Mouse (Mus musculus): ENCODE results near the gene Ctnnal1. TPM values are rescaled to one million over a fixed set of nuclear protein-coding genes. Genes with fewer than 3 reads are reported as not detected.

Gene Ctnnal1
- 26.1 and 28.8 TPM in 2 replicates for polyA plus RNA-seq (2014; fragmentation: Nextera tagmentation; extraction: Ambion mirVana)

- ATAC-seq (ENCODE audit: low FRiP score) (peak; percentile 97), DNase-seq (ENCODE audit: low spot score, missing footprints) (peak; percentile 96)
- Histone ChIP-seq H3K4me2 (peak within 1 kb of the TSS; percentile 88), H3K9ac (ENCODE audit: low read length) (peak within 1 kb of the TSS; percentile 92), H3K4me3 (ENCODE audit: low read depth, low read length) (peak within 1 kb of the TSS; percentile 81), H3K9me3 (ENCODE audit: control insufficient read depth, low read length) (no peaks in the 10 kb centered on the region), H3K27ac (ENCODE audit: low read depth, low read length) (peak within 1 kb of the TSS; percentile 32; the same call in 1 of the 2 replicates), H3K27me3 (ENCODE audit: control insufficient read depth, insufficient read depth, low read length) (no peaks in the 10 kb centered on the region), H3K36me3 (ENCODE audit: control insufficient read depth, insufficient read depth, low read length) (no peaks in the 10 kb centered on the region), H3K4me1 (ENCODE audit: control insufficient read depth, insufficient read depth, low read length) (peaks cover 11% of the 10 kb centered on the region)
- under 1% methylated on average over 45 of the region's 45 CpGs for WGBS
These were observed at the start of gene Ctnnal1 for GRCm38 (mm10) chr4:56865003-56865511. Gene Ctnnal1, minus strand, starts transcription at chr4:56865188.

DNA sequence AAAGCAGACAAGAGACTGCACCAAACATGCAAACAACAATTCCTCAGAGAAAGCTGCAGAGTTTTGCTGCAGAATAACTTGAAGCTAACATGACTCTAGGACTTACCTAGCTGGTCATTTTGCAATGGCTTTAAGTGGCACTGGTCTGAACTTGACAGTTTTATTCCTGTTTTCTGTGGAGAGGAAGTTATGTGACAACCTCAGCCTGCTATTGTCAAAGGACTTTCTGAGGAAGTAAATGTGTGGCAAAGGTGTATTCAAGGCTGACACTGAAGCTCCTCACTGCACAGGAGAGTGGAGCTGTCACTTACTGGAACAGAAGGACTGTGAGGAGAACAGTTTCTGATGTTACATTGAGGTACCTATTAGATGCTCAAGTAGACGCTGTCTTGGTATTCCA lies 49.8 kb upstream of the Ctnnal1 start:
- DNase-seq (ENCODE audit: low spot score, missing footprints) (no peak), ATAC-seq (ENCODE audit: low FRiP score) (no peak)
- Histone ChIP-seq H3K27ac (ENCODE audit: low read depth, low read length) (no peak overlapping the region), H3K4me2 (no peak overlapping the region), H3K27me3 (ENCODE audit: control insufficient read depth, insufficient read depth, low read length) (no peaks in the 10 kb centered on the region), H3K4me1 (ENCODE audit: control insufficient read depth, insufficient read depth, low read length) (no peaks in the 10 kb centered on the region), H3K9ac (ENCODE audit: low read length) (no peak overlapping the region), H3K9me3 (ENCODE audit: control insufficient read depth, low read length) (no peaks in the 10 kb centered on the region), H3K4me3 (ENCODE audit: low read depth, low read length) (no peak overlapping the region), H3K36me3 (ENCODE audit: control insufficient read depth, insufficient read depth, low read length) (no peaks in the 10 kb centered on the region; the same call in 1 of the 2 replicates)
- 79% methylated on average over 1 of the region's 1 CpGs for WGBS

- 95% methylated on average over 6 of the region's 6 CpGs for WGBS
- no peaks in the 10 kb centered on the region; the same call in 1 of the 2 replicates for H3K36me3 ChIP-seq (ENCODE audit: control insufficient read depth, insufficient read depth, low read length)
- no peak overlapping the region for H3K4me3 ChIP-seq (ENCODE audit: low read depth, low read length)
- H3K4me1 ChIP-seq (ENCODE audit: control insufficient read depth, insufficient read depth, low read length), result no peaks in the 10 kb centered on the region
- no peak overlapping the region for H3K27ac ChIP-seq (ENCODE audit: low read depth, low read length)
- no peak overlapping the region for H3K4me2 ChIP-seq
- no peaks in the 10 kb centered on the region for H3K27me3 ChIP-seq (ENCODE audit: control insufficient read depth, insufficient read depth, low read length)
- ATAC-seq (ENCODE audit: low FRiP score) (no peak), DNase-seq (ENCODE audit: low spot score, missing footprints) (no peak)
- no peaks in the 10 kb centered on the region for H3K9me3 ChIP-seq (ENCODE audit: control insufficient read depth, low read length)
- no peak overlapping the region for H3K9ac ChIP-seq (ENCODE audit: low read length)
These were observed 49.4 kb upstream of the Ctnnal1 start for GRCm38 (mm10) chr4:56914338-56914737.

DNA sequence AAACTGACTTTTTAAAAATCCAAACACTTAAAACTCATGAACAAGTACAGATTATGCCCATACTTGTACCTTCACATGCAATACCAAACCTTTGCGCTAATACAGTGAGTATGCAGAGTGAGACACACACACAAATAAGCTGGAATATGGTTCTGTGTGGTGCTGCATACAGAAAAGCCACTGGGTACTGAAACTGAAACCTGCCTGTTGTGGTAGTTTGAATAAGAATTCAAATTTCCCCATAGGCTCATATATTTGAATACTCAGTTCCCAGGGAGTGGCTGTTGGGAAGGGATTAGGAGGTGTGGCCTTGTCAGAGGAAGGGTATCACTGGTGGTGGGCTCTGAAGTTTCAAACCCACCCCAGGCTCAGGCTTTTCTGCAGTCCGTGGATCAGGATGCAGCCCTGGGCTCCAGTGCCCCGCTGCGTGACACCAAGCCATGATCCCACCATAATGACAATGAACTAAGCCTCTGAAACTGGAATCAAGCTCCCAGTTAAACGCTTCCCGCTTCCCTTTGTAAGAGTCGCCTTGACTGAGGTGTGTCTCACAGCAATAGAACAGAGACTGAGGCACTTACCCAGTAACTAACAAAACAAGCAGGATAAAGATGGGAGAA lies 47.5 kb upstream of the Ctnnal1 start:
- Histone ChIP-seq H3K4me2 (no peak overlapping the region), H3K4me1 (ENCODE audit: control insufficient read depth, insufficient read depth, low read length) (no peaks in the 10 kb centered on the region), H3K9ac (ENCODE audit: low read length) (no peak overlapping the region), H3K27ac (ENCODE audit: low read depth, low read length) (no peak overlapping the region), H3K27me3 (ENCODE audit: control insufficient read depth, insufficient read depth, low read length) (no peaks in the 10 kb centered on the region), H3K4me3 (ENCODE audit: low read depth, low read length) (no peak overlapping the region), H3K36me3 (ENCODE audit: control insufficient read depth, insufficient read depth, low read length) (no peaks in the 10 kb centered on the region; the same call in 1 of the 2 replicates), H3K9me3 (ENCODE audit: control insufficient read depth, low read length) (no peaks in the 10 kb centered on the region)
- DNase-seq (ENCODE audit: low spot score, missing footprints) (no peak), ATAC-seq (ENCODE audit: low FRiP score) (no peak)
- WGBS, result 89% methylated on average over 7 of the region's 7 CpGs

DNA sequence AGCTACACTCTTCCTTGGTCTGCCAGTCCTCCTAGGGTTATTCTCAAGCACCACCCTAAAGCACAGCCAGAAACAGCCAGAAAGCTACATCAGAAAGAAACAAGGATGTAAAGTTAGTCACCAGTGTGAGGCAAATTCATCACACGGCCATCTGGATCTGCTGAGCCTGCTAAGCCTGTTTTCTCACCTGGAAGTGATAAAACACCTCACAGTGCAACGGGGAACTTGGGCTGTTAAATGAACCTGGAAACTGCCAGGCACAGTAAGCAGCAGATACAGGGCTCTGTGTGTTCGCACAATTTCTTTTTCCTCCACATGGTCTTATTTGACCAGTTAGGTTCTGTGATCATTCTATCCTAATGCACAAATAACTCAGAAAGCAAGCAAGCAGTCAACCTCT lies 44.6 kb upstream of the Ctnnal1 start:
- 82% methylated on average over 3 of the region's 3 CpGs for WGBS
- ATAC-seq (ENCODE audit: low FRiP score) (no peak), DNase-seq (ENCODE audit: low spot score, missing footprints) (no peak)
- H3K27ac ChIP-seq (ENCODE audit: low read depth, low read length), result no peak overlapping the region
- H3K27me3 ChIP-seq (ENCODE audit: control insufficient read depth, insufficient read depth, low read length), result no peaks in the 10 kb centered on the region
- no peaks in the 10 kb centered on the region for H3K4me1 ChIP-seq (ENCODE audit: control insufficient read depth, insufficient read depth, low read length)
- no peaks in the 10 kb centered on the region; the same call in 1 of the 2 replicates for H3K36me3 ChIP-seq (ENCODE audit: control insufficient read depth, insufficient read depth, low read length)
- no peaks in the 10 kb centered on the region for H3K9me3 ChIP-seq (ENCODE audit: control insufficient read depth, low read length)
- H3K4me2 ChIP-seq, result no peak overlapping the region
- no peak overlapping the region for H3K4me3 ChIP-seq (ENCODE audit: low read depth, low read length)
- no peak overlapping the region for H3K9ac ChIP-seq (ENCODE audit: low read length)

GRCm38 (mm10) chr4:56907671-56908070 lies 42.7 kb upstream of the Ctnnal1 start:
- no peak overlapping the region for H3K4me3 ChIP-seq (ENCODE audit: low read depth, low read length)
- H3K27ac ChIP-seq (ENCODE audit: low read depth, low read length), result no peak overlapping the region
- H3K9ac ChIP-seq (ENCODE audit: low read length), result no peak overlapping the region
- no peaks in the 10 kb centered on the region for H3K27me3 ChIP-seq (ENCODE audit: control insufficient read depth, insufficient read depth, low read length)
- no peak overlapping the region for H3K4me2 ChIP-seq
- no peaks in the 10 kb centered on the region for H3K9me3 ChIP-seq (ENCODE audit: control insufficient read depth, low read length)
- WGBS, result 95% methylated on average over 5 of the region's 5 CpGs
- H3K4me1 ChIP-seq (ENCODE audit: control insufficient read depth, insufficient read depth, low read length), result no peaks in the 10 kb centered on the region
- ATAC-seq (ENCODE audit: low FRiP score), result no peak
- DNase-seq (ENCODE audit: low spot score, missing footprints), result no peak
- no peaks in the 10 kb centered on the region; the same call in 1 of the 2 replicates for H3K36me3 ChIP-seq (ENCODE audit: control insufficient read depth, insufficient read depth, low read length)

GRCm38 (mm10) chr4:56906926-56907325 lies 41.9 kb upstream of the Ctnnal1 start:
- no peak for ATAC-seq (ENCODE audit: low FRiP score)
- Histone ChIP-seq H3K9me3 (ENCODE audit: control insufficient read depth, low read length) (no peaks in the 10 kb centered on the region), H3K9ac (ENCODE audit: low read length) (no peak overlapping the region), H3K4me3 (ENCODE audit: low read depth, low read length) (no peak overlapping the region), H3K4me1 (ENCODE audit: control insufficient read depth, insufficient read depth, low read length) (no peaks in the 10 kb centered on the region), H3K4me2 (no peak overlapping the region), H3K27me3 (ENCODE audit: control insufficient read depth, insufficient read depth, low read length) (no peaks in the 10 kb centered on the region), H3K27ac (ENCODE audit: low read depth, low read length) (no peak overlapping the region), H3K36me3 (ENCODE audit: control insufficient read depth, insufficient read depth, low read length) (peaks cover 2% of the 10 kb centered on the region; the same call in 1 of the 2 replicates)
- 96% methylated on average over 3 of the region's 3 CpGs for WGBS
- DNase-seq (ENCODE audit: low spot score, missing footprints), result no peak

- H3K4me3 ChIP-seq (ENCODE audit: low read depth, low read length), result no peak overlapping the region
- H3K4me1 ChIP-seq (ENCODE audit: control insufficient read depth, insufficient read depth, low read length), result no peaks in the 10 kb centered on the region
- no peaks in the 10 kb centered on the region for H3K27me3 ChIP-seq (ENCODE audit: control insufficient read depth, insufficient read depth, low read length)
- H3K9ac ChIP-seq (ENCODE audit: low read length), result no peak overlapping the region
- no peak overlapping the region for H3K27ac ChIP-seq (ENCODE audit: low read depth, low read length)
- DNase-seq (ENCODE audit: low spot score, missing footprints), result no peak
- no peak overlapping the region for H3K4me2 ChIP-seq
- WGBS, result 95% methylated on average over 5 of the region's 5 CpGs
- no peaks in the 10 kb centered on the region for H3K9me3 ChIP-seq (ENCODE audit: control insufficient read depth, low read length)
- 0 out of 2 replicates have a peak, but pooled peaks cover 2% of the 10 kb centered on the region for H3K36me3 ChIP-seq (ENCODE audit: control insufficient read depth, insufficient read depth, low read length)
- ATAC-seq (ENCODE audit: low FRiP score), result no peak
These were observed 40.5 kb upstream of the Ctnnal1 start for GRCm38 (mm10) chr4:56905507-56905906.

DNA sequence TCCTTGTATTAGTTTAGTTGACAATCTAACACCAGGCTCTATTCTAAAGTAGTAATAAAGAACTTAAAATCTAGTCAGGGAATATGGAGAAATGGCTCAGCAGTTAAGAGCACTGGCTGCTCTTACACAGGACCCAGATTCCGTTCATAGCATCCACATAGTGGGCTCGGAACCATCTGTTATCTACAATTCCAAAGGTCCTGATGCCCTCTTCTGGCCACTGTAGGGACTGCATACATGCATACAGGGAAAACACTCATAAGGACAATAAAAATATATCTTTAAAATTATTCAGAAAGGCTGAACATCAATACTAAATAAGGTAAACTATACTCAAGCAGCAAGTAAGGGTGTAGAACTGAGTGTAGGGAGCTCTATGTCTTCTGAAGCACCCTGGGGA lies 36.7 kb upstream of the Ctnnal1 start:
- no peak overlapping the region for H3K9ac ChIP-seq (ENCODE audit: low read length)
- no peak for DNase-seq (ENCODE audit: low spot score, missing footprints)
- no peaks in the 10 kb centered on the region for H3K27me3 ChIP-seq (ENCODE audit: control insufficient read depth, insufficient read depth, low read length)
- no peak overlapping the region for H3K4me2 ChIP-seq
- no peak overlapping the region for H3K4me3 ChIP-seq (ENCODE audit: low read depth, low read length)
- WGBS, result 95% methylated on average over 2 of the region's 2 CpGs
- H3K36me3 ChIP-seq (ENCODE audit: control insufficient read depth, insufficient read depth, low read length), result 0 out of 2 replicates have a peak, but pooled peaks cover 2% of the 10 kb centered on the region
- ATAC-seq (ENCODE audit: low FRiP score), result no peak
- H3K27ac ChIP-seq (ENCODE audit: low read depth, low read length), result no peak overlapping the region
- H3K9me3 ChIP-seq (ENCODE audit: control insufficient read depth, low read length), result no peaks in the 10 kb centered on the region
- H3K4me1 ChIP-seq (ENCODE audit: control insufficient read depth, insufficient read depth, low read length), result no peaks in the 10 kb centered on the region
